Mouse (Mus musculus) layer of hippocampus, adult 18-20 months (tissue): ENCODE data around the gene Map4k4. TPM values are rescaled to one million over a fixed set of nuclear protein-coding genes. Genes with fewer than 3 reads are reported as not detected.

Experiments used
- DNase-seq, 2 experiments: peaks; one replicate each; pipeline ENCODE4 v3.0.0; 2022; ENCODE audit warnings: low spot score in 2 of 2
- total RNA-seq, 2 experiments: library from RNA; stranded (reverse); gene quantifications; 2 replicates each; pipeline ENCODE4 v1.2.3; 2021

Map4k4 gene
- total RNA-seq, 2 experiments from 2014 or later: 112 to 117 TPM

DNA sequence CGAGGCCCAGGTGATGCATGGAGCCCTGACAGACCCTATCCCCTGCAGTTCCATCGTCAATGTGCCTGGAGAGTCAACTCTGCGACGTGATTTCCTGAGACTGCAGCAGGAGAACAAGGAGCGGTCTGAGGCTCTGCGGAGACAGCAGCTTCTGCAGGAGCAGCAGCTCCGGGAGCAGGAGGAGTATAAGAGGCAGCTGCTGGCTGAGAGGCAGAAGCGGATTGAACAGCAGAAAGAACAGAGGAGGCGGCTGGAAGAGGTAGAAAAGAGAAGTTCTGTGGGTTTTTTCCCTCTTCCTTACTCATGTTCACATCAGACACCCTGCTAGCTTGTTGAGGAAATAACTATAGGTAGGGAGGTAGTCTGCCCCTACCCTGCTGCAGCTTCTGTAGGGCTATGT, 89.3 kb downstream of the Map4k4 start:
- DNase-seq: no peak

DNA sequence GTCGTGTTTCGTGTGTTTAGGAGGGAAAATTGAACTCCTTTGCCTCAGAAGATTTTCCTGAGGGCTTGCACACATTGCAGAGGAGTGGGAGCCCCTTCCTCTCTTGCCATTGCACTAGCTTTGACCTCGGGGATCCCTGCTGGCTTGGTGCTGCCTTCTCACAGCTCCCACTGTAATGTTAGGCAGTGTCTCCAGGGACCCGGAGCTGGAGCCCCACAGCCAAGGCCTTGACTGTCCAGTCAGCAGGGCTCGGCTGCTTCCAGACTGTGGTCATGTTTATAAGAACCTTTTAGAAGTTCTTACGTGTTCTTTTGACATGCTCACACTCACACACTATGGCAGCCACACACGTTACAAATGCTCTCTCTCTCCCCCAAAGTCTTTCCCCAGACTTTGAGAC, 93.2 kb downstream of the Map4k4 start:
- no peak for DNase-seq

DNA sequence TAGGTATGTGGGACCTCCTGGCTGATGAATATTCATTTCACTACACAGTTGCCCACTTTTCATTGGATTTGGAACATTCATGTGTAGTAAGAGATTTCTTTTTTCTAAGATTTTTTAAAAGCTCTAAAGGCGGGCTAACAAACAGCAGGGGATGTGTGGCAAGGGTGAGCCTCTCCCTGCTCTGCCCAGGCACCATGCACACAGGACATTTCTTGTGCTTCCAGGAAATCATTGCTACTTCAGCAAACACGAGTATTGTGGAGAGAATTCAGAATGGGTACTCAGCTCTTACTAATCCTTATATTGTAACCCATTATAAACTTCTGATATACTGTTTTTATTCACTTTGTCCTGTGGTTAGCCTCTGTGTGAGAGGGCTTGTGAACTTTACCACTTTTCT, 94.9 kb downstream of the Map4k4 start:
- DNase-seq: no peak

- no peak for DNase-seq
Measured at GRCm38 (mm10) chr1:40000476-40000875, 99.8 kb downstream of the Map4k4 start.

DNA sequence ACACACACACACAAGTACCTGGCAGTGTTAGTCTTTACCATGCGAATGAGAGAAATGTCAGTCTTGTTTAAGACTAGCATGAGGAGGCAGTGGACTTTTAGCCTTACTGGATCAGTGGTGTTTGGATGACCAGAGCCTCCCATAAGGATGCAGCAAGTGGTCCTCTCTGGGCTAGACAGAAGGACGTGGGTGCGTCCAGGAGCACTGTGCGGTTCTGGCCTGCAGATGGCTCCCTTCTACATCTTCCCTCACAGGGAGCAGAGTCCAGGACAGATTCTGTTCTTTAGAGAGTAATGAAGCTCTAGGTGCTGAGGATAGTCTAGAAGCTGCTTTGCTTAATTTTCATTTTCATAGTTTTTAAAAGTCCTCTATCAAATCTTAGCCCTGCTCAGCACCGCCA, 100.2 kb downstream of the Map4k4 start:
- peak; percentile 50 to 82 for DNase-seq

- no peak for DNase-seq
Measured at GRCm38 (mm10) chr1:40002129-40002727, 101.5 kb downstream of the Map4k4 start.

- no peak for DNase-seq
Measured at GRCm38 (mm10) chr1:40006043-40006651, 105.4 kb downstream of the Map4k4 start.

- no peak for DNase-seq
Measured at GRCm38 (mm10) chr1:40007962-40008471, 107.3 kb downstream of the Map4k4 start.

- DNase-seq: no peak
Measured at GRCm38 (mm10) chr1:40012696-40013095, 112.0 kb downstream of the Map4k4 start.

GRCm38 (mm10) chr1:40015066-40015678, 114.5 kb downstream of the Map4k4 start:
- no peak for DNase-seq

- DNase-seq: no peak
Measured at GRCm38 (mm10) chr1:40021617-40022016, 120.9 kb downstream of the Map4k4 start.

- DNase-seq: no peak
Measured at GRCm38 (mm10) chr1:40022472-40023135, 121.9 kb downstream of the Map4k4 start.

- DNase-seq: no peak
Measured at GRCm38 (mm10) chr1:40023206-40023605, 122.5 kb downstream of the Map4k4 start.

DNA sequence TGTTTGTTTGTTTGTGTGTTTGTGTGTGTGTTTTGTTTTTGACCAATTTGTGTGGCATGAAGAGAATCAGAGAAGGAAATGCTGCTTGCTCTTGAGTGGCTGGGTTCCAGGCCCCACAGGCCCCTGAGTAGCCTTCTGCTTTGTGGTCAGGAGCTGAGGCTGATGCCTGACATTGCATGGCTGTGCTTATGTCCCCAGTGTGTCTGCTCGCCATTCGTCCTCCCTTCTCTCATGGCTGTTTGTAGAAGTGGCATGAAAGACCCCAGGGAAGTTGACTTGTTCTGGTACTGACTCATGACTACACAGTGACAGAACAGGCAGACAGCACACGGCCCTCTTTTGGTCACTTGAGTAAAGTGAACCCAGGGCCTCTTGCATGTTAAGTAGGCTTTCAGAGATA, 123.0 kb downstream of the Map4k4 start:
- DNase-seq: no peak

- DNase-seq: no peak
Measured at GRCm38 (mm10) chr1:40024554-40025320, 124.0 kb downstream of the Map4k4 start.

DNA sequence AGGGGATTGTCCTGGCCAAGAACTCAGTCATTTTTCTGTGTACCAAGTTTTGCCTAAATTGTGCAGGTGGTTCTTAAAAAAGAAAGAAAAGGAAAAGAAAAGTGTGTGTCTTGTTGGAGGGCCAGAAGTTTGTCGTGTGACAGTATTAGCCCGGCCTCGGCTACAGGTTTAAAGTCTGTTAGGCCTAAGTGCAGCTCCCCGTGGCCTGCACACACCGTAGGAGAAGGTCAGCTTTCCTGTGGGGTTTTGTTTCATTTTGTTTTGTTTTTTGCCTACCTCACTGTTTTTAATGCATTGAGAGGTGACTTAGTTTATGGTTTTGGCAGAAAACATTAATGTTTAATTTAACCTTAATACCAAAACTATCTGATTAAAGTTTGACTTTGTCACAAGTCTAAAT, 124.7 kb downstream of the Map4k4 start:
- no peak for DNase-seq

- no peak for DNase-seq
Measured at GRCm38 (mm10) chr1:40027116-40027620, 126.5 kb downstream of the Map4k4 start.

DNA sequence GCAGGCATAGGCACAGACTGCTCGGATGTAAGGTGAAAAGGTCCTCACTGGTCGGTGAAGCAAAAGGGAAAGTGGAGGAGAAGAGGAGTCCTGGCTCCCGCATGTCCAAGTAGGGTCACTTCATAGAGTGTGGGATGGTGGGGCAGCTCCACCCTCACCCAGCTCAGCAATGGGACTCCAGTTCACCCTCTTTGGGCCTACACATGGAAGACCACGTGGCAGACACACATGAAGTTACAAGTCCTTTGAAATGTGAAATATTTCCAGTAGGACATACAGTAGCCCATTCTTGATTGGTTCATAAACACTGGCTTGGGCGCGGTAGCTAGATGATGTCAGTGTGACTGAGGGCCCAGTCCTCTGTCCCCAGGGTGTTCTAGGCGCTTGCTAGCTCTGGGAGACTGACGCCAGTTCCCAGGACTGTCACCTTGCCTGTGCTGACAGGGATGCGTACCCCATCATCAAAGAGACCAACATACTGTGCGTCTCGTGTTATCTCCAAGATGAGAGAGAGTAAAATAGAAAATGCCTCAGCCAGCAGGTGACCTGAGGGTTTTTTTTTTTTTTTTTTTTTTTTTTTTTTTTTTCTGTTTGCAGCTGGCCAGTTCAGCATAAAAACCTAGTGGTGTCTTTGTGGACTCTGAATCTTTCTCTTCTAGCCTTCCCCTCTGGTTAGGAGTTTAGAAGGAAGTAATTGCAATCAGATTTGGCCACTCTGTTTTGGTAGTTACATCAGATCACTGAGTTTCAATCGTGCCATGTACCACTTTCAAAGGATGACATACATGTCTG, 127.7 kb downstream of the Map4k4 start:
- no peak for DNase-seq

GRCm38 (mm10) chr1:40029597-40029996, 128.9 kb downstream of the Map4k4 start:
- DNase-seq: no peak

DNA sequence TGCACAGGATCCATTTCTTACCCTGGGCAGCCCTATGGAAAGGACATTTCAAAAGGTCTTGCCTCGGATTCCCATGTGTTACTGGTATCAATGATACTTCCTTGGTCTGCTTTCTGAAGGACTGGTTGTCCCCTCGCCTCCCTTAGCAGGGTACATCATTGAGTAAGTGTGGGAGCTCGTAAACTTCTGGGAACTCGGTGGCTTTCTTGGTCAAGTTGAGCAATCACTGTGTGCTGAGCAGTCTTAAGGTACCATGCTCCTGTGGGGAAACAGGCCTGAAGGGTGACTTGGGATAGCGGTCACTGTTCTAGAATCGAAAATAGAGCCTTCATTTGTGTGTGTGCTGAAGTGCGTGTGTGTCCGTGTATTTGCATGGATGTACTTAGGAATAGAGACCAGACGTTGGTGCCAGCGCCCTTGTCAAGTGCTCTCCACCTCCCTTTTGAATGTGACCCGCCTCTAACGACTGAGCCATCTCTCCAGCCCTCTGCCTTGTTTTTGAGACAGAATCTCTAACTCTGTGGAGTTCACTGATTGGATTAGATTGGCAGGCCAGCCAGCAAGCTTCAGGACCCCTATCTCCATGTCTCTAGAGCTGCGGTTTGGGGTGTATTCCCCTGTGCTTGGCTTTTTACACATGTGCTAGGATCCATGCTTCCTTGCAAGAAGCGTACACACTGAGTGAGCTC, 129.7 kb downstream of the Map4k4 start:
- no peak for DNase-seq
